Mouse (Mus musculus): Measurements from ENCODE around the gene Cdyl.
A peak's percentile ranks its signal among the peaks of the same experiment; 100 is the strongest.

Gene Cdyl

DNA sequence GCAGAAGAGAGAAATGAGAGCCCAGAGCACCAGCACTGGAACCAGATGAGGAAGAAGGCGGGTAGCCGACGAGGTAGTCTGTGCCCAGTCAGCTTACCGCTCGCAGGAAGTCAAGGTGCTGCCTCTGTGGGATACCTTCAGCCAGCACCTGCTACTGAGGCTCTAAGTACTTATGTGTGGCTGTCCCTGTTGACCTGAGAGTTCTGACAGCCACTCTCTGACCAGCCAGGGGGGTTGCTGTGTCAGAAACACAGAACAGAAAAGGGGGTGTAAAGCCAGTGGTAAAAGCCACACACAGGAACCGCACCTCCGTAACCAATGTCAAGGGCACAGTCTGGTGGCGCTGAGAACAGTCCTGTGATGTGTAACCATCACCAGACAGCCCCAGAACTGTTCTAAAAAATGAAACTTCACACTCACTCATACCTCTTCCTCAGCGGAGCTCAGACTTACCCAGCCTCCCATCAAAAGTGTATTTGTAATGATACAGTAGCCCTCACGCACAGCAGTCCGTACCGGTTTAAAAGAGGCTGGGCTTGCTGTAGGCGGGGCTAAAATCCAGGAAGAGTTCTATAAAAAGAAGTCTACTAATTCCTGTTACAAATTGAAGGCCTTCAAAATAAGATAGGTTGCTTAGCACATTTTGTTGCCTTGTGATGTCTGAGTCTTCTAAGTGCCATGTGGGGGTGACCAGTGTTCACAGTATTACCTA, 138.3 kb downstream of the Cdyl start:
- DNase-seq (ENCODE audit: low spot score in 2 of 2): peak; percentile 36

DNA sequence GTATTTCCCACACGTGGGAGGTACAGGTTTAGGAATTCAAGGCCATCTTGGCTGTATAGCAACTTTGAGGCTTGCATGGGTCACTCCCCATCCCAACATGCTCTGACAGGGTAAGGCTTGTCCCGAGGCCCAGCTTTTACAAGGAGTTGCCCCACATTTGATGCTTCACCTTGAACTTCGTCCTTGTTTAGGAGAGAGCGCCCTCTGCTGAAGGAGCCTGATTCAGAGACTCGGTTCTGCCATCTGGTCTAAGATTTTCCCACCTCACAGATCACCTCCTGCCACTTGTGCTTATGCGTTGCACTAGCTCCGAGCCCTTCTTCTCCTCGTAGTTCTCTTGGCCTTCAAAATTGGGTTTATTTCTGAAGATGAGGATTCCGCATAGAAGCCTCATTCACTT, 139.0 kb downstream of the Cdyl start:
- peak in 1 of 2 experiments; percentile 20 for DNase-seq (ENCODE audit: low spot score in 2 of 2)

DNA sequence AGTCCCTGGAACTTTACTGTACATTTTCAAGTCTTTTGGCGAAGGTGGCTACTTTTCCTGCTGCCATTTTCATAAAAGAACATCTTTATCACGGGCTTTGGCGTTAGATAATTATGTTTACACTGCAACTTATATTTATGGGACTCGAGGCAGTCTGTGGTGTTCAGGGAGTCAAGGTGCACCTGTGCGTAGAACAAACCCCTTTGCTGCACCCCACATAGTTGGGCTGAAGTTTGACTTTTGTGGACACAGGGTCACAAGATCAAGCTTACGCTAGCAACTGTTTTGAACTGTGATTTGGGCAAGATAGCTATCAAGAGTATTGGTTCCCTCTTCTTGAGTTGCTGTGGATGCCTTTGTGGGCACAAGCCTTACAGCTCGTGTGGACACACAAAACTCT, 140.6 kb downstream of the Cdyl start:
- DNase-seq (ENCODE audit: low spot score in 2 of 2): no peak

DNA sequence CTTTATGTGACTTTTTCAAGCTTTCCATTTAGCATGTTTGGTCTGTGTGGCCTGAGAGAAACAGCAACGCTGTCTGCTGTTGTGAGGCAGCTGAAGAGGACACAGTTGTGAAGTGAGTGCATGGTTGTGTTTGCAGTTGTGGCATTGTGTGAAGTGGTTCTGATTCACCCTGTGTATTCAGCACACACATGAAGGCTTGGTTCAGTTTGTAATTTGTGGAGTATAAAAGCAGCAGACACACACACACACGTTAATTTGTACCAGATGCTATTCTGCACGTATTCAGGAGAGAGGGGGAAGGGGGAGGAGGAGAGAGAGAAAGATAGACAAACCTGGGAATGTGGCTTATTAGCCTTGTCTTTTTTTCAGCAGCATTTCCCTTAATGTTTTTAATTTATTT, 146.1 kb downstream of the Cdyl start:
- DNase-seq (ENCODE audit: low spot score in 2 of 2): no peak

DNA sequence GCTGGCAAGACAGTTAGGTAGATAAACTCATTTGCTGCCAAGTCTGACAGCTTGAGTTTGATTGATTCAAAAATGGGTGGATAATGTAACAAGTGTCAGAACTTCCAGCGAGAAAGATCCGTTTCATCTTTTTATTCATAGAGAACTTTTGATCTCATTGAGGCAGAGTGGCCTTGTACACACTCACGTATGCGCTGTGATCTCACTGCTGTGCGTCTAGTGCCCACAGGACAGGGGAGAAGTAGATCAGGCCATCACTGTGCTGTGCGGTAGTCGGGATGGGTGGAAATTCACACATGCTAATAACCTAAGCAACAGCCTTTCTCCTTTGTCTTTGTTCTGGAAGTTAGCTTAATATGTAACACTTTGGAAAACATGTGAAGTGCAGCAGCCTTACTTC, 146.5 kb downstream of the Cdyl start:
- no peak for DNase-seq (ENCODE audit: low spot score in 2 of 2)

DNA sequence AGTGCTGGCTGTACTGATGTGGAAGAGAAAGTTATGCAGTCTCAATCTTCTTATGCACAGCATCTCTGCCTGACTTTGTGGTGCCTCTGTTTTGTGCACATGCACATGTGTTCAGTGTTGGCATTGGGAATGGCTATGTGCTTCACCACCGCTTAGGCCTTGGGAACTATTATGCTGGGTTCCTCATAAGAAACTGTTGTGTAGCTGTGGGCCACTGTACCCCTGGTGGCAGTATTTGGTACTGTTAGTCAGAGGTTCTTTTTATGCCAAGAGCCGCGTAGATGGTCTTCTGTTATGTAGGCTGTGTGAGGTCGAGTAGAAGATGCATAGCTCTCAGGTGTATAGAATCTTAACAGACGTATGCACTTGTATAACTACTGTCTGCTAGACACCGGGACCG, 147.4 kb downstream of the Cdyl start:
- no peak for DNase-seq (ENCODE audit: low spot score in 2 of 2)

DNA sequence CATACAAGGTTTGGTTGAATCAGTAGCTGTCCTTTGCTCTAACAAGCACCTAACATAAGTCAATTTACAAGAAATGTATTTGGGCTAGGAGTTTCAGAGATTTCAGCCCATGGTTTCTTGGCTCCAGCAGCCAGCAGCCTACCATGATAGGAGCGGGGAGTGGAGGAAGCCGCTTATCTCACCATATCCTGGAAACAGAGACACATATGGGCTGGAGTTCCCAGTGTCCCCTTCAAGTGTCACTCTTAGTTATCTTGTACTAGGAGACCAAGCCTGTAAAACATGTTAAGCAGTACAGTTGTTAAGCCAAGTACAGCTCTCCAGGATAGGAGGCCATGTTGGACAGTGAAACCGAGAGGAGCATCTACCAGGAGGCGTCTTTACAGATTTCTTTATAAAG, 147.9 kb downstream of the Cdyl start:
- no peak for DNase-seq (ENCODE audit: low spot score in 2 of 2)

DNA sequence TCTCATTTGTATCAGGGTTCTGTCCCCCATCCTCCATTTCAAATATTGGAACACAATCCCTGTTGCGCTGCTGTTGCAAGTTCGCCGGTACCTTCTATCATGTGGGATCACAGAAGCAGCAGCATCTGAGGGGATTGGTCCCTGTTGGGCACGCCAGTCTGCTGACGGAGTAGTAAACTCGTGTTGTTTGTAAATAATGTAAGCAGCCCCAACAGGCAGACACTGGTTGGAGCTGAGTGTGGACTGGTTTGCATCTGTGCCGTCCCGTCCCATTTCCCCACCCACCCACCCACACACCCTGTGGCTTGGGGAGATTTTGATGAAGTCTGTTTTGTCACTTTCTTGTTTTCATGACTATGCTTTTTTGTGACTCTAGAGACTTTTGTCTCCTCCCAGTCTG, 148.3 kb downstream of the Cdyl start:
- DNase-seq (ENCODE audit: low spot score in 2 of 2): no peak

DNA sequence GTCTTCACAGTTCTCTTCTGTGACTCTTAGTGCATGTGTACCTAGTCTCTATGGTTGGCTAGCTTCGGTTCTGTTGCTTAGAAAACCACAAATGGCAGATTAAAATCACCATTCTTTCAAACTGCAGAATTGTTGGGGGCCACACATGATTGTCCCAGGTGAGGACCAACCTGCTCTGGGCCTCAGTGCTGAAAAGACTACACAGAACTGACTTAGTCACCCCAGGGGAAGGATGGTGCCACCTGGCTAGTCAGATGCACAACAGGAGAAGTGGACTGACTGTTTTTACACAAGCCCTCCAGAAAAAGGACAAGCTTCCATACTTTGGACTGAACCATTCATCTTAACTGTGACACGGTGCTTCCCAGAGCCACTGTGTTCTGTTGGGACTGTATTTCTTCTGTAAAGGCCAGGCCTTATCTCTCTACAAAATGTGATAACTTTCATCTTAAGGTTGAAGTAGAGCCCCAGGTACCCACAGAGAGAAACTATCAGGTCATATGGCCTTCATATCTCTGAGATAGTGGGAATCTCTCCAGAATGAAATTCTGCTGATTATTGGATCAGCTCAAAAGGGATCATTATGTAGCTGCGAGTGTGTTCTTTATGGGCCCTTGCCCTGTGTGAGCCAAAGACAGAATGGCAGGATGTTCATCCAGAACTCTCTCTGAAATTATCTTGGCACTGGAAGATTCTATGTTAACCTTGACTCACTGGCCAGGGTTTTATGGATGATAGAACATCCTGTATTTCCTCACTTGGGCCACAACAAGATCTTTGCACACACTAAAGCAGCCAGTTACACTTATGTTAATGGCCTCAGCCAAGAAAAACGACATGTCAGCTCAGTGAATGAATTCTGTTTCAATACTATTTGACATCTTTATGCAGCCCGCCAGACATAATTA, 149.9 kb downstream of the Cdyl start:
- no peak for DNase-seq (ENCODE audit: low spot score in 2 of 2)

DNA sequence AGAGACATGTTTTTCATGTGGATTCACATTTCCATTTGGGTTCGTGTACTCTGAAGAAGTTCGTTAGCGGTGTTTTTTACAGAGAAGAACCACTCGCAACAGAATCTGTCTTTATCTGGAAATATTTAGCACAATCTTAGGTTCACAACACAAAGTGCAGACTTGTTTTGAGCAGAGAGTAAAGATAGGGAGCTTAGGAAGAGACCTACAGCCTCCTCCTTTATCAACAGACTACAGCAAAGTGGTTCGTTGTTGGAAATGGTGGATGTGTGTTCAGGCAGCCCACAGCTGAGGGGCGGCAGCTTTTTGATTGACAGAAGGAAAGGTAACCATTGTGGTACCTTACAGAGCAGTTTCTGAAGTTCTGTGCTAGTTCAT, 150.5 kb downstream of the Cdyl start:
- no peak for DNase-seq (ENCODE audit: low spot score in 2 of 2)

DNA sequence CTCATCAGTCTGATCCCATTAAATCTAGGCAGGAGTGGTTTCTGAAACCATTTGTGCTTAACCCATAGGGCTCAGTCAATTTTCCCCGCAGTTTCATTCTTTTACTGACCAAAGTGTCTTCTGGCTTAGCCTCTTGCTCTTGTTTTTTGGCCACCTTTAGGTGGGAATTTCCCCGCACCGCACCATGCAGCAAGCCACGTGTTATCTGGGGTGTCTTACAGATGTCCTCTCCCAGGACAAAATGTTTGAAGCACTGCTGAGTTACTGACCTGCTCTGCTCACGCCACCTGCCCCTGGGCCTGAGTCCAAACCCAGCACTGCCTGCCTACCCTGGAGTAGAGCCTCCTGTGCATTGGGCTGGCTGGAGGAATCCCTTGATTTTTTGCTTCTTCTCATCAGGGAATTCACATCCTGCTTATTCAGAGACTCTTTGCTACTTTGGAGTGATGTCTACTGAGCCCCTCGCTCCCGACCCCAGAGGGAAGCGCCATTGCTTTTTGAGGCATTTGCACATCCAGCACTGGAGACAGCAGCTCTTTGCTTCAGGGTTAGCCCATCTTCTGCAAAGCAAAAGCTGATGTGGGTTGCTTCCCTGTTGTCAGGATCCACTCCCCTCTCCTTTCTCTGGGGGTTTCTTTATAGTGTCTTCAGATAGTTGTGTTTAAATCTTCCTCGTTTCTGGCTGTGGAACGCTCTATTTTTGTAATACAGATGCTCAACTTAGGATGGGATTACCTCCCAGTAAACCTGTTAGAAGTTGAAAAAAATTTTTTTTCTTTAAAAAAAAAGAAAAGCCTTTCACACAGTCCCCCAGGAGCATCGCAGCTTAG, 151.9 kb downstream of the Cdyl start:
- DNase-seq (ENCODE audit: low spot score in 2 of 2): no peak

DNA sequence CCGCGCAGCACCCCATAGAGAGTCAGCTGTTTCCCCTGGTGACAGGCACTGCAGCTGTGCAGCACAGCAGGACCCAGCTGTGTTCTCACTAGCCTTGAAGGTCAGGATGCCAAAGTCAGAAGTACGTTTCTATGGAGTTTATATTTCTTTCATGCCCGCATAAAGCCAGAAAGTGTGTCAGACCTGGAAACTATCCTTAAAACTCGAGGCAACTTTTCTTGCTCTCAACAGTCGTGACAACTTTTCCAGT, 152.5 kb downstream of the Cdyl start:
- DNase-seq (ENCODE audit: low spot score in 2 of 2): no peak

DNA sequence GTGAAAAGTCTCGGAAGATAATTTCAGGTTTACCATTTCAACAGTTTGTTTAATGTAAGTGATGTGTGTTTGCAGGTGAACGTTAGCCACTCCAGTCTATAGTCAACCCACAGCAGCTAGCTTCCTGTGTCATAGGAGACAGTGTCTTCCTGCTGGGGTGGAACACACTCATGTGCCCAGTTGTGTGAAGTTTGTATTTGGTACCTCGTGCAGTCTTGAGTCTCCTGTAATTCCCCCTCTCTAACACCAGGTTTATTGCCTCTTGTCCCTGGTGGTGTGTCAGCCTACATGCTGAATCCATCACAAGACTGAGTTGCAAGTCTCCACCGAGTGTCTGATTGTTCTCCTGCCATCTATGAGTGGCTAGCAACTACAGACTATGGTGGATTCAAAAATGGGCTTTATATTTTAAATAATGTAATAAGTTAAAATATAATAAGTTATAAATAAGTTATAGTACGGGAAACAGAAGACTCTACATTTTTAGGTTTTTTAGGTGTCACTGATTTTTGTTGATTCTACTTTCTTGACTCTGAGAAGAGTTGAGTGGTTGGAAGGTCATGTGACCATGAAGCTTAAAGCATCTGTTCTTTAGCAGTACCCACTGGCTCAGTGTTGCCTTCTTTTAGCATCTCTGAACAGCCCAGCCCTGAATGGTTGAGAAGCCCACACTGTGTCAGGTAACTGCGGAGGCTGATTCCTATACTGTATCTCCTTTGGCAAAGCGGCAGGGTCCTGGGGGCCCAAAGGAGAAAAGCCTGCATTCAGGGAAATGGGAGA, 153.9 kb downstream of the Cdyl start:
- no peak for DNase-seq (ENCODE audit: low spot score in 2 of 2)

DNA sequence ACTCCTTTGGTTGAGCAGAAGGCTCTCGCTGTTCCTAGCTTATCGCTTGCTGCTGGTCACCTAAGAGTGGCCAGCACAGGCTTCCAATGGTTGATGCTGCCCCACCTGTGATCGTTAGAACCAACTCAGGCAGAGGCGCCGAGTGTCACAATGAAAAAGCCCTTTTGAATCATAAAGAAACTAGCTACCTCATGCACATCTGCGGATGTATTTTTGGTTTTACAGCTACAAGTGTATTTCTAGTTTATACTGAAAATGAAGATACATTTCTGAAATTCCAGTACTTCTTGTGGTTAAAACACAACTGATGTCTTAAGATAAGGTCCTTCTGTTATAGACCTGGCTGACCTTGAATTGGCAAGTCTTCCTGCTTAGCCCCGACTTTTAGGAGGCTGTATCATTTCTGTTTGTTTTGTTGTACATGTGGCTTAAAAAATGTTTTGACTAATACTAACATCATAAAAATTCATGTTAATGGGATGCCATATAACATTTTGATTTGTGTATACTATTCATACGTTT, 155.6 kb downstream of the Cdyl start:
- DNase-seq (ENCODE audit: low spot score in 2 of 2): no peak

DNA sequence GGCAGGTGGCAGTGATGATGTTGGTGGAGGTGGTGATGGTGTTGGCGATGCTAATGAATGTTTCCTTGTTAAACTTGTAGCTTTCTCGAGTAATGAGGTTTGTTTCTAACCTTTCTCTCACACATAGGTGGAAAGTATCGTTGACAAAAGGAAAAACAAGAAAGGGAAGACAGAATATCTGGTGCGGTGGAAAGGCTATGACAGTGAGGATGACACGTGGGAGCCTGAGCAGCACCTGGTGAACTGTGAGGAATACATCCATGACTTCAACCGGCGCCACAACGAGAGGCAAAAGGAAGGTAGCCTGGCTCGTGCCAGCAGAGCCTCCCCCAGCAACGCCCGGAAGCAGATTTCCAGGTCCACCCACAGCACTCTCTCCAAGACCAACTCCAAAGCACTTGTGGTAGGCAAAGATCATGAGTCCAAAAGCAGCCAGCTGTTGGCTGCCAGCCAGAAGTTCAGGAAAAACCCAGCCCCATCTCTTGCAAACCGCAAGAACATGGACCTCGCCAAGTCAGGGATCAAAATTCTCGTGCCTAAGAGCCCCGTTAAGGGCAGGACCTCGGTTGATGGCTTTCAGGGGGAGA, 156.2 kb downstream of the Cdyl start:
- DNase-seq (ENCODE audit: low spot score in 2 of 2): no peak

DNA sequence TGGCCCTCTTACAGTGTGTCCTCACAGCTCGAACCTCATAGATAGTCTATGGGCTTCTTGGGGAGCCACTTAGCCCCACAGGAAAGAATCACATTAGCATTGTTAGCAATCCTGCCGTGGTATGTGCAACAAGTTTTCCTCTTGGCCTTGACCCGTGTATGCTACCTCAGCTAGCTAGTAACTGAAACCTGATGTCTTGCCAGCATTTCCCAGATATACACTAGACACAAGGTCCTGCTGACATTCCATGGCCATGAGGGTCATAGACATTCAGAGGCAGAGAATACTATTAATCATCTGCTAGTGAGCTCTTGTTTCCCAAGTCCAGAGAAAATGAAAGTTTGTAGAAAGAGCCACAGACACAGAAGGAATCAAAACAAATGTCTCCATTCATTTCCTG, 158.0 kb downstream of the Cdyl start:
- DNase-seq (ENCODE audit: low spot score in 2 of 2): no peak

DNA sequence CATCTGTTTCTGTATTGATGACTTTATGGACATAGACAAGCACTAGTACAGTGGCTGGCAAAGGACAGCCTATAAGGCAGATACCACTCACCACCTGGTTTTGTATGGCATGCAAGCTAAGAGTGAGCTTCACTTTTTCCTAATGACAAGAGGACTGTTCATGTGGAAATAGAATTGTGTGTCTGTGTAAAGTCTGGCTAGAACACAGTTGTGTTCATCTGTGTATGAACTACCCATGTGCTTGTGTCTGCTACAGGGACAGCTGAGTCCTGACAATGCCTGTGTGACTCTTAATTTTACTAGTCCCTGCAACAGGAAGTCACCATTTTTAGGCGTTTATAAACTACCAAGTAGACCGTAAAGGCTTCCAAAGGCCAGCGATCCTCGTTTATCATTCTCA, 158.4 kb downstream of the Cdyl start:
- DNase-seq (ENCODE audit: low spot score in 2 of 2): no peak

DNA sequence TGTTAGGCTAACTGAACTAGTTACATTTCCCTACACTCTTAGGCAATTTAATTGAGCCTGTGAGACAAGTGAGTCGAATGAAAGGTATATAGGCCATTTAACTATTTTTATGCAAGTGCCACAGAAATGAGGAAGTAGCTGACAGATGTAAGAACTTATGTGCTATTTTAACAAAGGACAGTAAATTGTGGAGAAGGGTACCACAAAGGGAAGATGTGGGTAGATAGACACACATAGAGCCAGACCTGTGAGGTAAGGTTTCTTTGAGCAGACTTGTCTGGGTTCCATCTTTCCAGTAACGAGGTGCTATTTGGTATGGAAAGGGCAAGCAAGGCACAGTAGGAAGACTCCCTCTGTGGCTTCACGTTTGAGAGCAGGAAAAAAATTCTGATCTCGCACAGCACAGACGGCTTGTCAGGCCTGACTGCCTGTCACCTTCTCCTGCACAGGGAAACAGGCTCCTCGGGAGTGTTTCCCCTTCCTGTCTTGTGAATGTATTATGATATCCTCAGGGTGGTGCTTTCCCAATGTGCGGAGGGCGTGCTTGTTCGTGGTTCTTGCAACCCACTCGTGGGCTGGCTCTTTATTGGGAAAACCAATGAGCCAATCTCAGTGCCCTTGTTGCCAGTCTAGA, 162.3 kb downstream of the Cdyl start:
- DNase-seq (ENCODE audit: low spot score in 2 of 2): no peak

DNA sequence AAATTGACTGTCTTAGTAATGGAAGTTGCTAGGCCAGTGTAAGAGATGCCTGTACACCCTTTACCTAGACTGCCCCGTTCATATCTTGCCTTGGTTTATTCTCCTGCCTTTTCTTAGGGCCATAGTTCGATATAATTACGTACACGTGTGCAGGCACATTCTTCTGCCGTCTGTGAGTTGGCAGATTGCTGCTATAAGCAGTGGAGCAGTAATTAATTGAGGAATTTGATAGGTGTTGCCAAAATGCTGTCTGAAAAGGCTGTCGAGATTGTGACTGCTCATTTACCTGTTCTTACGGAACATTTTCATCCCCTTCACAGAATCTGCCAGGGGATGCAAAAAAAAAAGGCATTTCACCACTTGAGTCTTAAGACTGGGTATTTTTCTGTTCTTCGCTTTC, 163.2 kb downstream of the Cdyl start:
- no peak for DNase-seq (ENCODE audit: low spot score in 2 of 2)

DNA sequence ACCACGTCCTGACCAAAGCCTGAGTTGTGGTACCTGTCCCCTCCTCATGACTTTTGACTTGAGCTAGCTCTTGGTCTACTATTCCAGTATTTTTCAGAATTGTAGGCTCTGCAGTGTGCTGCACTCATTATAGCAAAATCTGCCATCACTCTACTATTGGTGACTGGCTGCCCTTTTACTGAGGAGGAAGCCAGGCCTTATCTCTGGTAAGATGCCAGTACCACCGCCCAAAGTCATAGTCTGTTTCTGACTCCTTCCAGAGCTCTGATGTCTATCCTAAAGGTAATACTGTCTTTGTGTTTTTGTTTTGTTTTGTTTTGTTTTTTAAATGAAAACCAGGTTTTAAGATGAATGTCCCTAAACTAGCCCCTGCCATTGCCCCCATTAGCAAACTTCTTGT, 166.0 kb downstream of the Cdyl start:
- DNase-seq (ENCODE audit: low spot score in 2 of 2): no peak

DNA sequence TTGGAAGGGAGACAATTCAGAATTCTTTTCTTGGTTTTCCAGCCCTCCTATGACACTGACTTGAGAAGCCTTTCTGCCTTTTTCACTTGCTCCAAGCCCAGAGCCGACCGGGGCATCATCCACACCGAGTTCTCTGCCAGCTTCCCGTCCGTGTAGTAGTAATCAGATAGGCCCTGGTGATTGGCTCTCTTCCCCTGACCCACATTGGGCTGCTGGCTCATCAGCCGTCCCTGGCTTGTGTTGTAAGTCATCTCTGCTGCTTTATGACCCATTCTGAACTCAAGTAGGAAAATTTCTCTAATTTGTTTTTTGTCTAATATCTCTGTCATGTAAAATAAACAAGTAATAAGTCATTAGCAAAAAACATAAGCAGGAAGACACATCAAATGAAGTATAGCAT, 173.0 kb downstream of the Cdyl start:
- DNase-seq (ENCODE audit: low spot score in 2 of 2): no peak

Data from spleen, postnatal 36 days (tissue).